Mouse (Mus musculus) spleen, adult 12 weeks (tissue): Measurements from ENCODE around the gene Acsl5.

Source experiments
- DNase-seq: peaks from one replicate; pipeline ENCODE4 v3.0.0; 2022; ENCODE audit warnings: low spot score

Acsl5 gene

DNA sequence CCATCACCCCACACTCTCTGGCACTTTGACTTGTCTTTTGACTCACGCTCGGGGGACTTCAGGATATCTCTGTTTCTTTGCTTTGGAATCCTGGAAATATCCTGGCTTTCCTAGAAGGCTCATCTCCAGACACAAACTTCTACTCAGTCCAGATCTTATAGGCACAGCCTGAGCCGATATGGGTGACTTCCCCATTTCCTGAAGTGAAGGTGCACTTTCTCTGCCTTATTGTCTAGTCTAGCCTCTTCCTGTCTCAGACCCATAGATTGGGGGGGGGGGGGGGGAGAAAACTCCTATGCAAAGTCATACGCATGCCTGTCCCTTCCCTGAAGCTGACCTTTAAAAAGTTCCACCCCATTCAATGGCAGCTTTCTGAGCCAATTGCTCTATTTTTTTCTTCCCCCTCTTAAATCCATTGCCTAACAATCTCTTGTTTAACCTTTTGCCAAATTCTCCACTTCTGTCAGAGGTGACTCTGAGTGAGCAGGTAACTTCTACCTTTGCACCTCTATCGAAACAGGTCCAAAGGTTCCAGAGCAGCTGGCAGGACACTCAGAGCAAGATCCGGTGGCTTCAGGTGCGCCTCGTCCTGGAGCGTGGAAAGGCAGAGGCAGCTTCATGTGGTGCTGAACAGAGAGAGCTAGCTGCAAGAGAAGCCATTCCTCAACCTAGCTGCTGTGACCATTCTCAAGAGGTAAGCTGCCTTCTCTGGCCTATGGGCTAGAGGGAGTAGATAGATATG is at the start of gene Acsl5:
TSS of gene Acsl5 (plus strand) at position 556 of the 742 bp plus-strand sequence.
- no peak for DNase-seq

DNA sequence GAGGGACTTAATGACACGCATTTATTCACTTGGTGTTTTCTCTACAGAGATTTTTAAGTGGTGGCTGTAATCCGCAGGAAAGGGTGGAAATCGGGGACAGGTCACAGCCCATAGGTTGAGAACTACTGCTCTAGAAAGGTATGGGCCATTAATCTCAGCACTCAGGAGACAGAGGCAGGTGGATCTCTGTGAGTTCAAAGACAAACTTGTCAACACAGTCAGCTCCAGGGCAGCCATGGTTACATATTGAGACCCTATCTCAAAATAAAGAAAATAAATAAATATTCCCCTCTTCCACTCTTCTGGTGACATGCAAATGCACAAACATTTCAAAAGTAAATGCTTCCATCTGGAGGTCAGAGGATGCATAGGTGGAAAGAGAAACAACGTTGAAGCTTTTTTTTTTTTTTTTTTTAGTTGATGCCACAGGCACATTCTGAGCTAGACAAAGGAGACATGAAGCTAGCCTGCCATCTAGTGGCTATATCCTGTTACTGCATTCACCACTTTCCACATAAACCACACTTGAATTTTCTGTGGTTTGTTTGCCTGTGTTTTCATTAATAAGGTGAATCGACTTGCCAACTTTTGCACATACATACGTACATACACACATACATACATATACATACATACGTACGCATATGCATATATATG is 45.1 kb upstream of the Acsl5 start:
- no peak for DNase-seq

DNA sequence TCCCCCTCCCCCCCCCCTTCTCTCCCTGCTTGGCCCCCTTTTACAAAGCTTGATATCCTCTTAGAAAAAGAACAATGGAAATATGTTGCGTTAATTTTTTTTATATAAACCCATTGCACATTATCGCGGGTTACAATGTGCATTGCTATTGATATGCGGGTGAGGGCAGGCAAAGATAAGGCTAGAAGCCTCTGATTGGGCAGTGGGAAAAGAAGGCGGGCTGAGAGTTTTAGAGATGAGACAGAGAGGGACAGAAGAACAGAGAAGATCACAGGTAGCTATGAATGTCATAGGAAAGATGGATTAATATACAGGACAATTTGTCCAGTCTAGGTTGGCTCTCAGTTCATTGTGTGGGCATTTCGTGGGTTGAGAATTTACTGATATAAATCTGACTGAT is 44.5 kb upstream of the Acsl5 start:
- peak; percentile 19 for DNase-seq

DNA sequence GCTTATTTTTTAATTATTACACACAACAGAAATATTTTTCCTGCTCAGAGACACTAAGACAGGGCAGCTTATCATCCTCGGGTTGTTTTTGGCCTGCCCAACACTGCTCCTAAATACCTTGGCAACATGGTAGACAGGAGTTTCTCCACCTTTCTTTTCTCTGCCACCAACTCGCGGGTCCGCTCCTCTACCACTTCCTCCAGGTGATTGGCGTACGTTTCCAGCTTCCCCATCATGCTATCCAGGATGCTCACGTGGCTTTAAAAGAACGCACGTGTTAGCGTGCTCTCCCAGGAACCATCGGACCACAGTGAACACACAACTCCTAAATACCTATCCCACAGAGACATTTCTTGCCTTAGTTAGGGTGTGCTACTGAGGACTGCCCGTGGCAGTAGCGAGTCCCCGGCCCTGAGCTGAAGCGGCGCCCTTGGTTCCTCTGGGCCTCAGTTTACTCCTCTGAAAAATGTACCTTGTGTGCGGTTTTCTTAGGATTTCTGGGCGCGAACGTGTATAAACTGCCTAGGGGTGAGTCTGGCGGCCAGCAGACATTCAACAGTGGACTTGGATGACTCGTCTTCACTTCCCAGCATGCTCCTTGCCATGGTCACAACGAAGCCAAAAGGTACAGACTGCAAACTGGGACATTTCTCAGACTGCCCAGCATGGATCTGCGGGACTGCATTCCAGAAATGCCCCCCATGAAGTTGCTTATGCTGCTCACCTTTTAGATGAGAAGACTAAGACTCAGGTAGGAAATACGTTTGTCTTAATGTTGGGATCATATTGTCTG is 43.8 kb upstream of the Acsl5 start:
- DNase-seq = no peak

DNA sequence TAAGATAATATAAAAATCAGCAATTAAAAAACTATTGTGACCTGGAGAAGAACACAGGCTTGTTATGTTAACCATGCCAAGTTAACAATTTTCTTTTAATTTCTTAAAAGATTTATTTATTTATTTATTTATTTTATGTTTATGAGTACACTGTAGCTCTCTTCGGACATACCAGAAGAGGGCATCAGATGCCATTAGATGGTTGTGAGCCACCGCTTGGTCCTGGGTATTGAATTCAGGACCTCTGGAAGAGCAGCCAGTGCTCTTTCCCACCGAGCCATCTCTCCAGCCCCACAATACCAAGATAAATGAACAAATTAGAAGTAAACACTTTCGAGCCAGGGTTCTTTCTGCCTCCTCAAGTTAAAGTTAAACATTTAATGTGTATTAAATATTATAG is 43.1 kb upstream of the Acsl5 start:
- DNase-seq = no peak

DNA sequence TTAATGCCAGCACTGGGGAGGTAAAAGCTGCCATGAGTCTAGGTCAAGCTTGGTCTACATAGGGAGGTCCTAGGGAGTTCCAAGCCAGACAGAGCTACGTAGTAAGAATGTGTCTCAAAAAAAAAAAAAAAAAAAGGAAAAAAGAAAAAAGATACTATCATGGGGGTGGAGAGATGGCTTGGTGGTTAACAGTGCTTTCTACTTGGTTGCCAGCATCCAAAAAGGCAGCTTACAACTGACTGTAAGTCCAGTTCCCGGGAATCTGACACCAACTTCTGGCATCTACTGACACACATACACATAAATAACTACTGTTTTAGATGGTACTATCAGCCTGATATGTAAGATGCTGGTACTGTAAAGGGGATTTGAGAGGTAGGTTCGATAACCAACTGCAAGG is 42.7 kb upstream of the Acsl5 start:
- DNase-seq = no peak

DNA sequence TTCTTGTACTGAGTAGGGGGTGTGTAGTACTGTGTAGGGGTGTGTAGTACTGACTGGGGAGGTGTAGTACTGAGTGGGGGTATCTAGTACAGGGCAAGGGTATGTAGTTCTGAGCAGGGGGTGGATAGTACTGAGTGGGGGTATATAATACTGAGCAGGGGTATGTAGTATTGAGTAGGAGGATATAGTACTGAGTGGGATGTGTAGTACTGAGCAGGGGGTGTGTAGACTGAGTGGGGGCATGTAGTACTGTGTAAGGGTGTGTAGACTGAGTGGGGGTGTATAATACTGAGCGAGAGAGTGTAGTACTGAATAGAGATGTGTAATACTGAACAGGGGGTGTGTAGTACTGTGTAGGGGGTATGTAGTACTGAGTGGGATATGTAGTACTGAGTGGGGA is 40.0 kb upstream of the Acsl5 start:
- no peak for DNase-seq

DNA sequence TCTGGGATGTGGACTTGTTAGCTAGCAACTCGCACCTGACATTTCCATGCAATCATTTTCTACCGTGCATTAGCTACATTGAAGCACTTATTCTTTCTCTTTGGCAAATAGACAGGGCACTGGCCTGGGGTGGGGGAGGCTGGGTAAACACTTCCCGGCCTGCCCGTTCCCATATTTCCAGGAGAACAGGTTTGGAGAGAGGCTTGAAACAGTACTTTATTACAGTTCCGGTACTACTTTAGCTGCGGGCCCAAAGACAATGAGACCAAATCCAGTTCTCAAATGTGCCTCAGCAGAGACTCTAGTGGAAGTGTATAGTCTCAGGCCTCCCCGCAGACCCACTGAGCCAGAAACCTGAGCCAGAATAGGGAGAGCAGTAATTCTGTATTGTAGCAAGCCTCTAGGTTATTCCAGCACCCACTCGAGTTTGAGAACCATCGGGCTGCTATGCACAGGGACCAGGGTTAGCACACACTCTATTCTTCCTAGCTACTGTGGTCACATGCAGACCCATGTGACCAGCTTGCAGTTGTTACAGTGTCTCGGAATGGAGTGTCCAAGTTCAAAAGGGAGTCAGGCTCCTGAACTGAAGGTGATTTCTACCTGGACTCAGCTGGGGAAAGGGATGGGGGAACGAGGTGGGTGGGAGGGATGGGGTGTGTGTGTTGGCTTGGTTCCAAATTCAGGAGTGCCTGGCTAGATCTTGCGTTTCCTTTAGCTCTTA is 38.0 kb upstream of the Acsl5 start:
- DNase-seq = no peak

DNA sequence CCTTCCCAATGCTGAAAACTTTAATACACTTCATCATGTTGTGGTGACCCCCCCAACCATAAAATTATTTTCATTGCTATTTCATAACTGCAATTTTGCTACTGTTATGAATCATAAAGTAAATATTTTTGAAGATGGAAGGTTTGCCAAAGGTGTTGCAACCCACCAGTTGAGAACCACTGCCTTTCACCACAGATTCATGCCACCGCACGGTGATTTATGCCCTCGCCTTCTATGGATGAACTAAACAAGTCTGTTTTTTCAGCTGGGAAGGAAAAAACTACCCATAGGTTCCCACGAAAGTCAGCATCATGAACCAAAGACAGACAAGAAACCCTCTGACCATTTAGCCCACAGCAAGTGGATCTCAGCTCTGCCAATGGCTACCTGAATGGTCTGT is 34.9 kb upstream of the Acsl5 start:
- DNase-seq = no peak

DNA sequence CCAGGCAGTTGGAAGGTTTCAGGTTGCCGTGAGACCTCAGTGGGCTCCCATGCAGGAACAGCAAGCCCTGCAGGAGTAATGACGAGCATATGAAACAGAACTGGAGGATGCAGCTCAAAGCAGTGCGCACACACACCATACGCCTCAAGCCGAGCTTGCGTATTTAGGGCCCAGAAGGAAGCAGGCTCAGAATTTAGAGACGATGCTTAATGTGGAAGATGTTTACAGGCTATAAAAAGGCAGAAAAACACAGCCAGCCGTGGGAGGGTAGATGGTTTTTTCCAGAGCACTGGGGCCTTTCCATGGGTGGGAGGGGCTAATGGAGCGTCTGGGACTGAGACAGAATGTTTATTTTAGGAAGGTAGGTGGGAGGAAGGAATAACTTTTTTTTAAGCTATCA is 34.4 kb upstream of the Acsl5 start:
- no peak for DNase-seq

DNA sequence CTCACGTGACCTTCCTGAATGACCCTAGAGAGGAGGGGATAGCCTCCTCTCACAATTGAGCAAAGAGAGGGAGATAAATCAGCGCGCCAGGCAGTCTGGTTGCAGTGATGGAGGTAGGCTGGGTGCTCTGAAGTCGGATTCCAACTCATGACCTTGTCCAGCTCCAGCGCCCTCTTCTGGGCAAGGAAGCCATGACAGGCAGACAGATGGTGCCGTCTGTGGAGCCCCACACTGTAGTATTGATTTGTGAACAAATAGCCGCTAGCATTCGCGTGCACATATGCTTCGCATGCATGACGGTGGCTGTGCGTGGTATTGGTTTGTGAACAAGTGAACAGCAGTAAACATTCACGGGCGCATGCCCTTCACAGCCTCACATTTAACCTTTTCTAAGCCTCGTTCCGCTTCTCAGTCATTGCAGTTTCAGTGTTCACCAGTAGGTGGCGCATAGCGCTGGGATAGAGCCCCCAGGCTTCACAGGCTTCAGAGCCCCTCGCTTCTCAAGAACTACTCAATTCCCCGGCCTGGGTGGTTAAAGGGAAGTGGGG is 33.5 kb upstream of the Acsl5 start:
- peak; percentile 80 for DNase-seq

DNA sequence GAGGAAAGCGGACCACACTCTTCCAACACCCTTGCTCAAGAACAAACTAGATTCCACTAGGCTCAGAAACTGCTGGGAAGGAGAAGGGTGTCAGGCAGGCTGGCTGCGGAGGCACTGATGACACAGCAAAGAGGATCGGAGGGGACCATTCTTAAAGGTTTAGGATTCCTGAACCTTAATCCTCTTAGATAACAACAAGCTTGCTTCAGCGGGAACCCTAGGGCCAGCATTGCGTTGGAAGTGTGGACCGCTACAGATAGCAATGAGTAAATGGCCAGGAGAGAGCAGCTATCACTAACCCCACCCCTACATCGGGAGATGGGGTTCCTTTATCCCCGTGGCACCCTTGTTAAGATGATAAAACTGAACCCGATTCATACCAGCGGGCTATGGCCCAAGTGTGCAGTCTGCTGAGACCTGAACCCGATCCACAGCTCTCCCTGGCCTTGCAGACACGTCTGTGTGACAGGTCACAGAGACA is 33.0 kb upstream of the Acsl5 start:
- peak; percentile 58 for DNase-seq

DNA sequence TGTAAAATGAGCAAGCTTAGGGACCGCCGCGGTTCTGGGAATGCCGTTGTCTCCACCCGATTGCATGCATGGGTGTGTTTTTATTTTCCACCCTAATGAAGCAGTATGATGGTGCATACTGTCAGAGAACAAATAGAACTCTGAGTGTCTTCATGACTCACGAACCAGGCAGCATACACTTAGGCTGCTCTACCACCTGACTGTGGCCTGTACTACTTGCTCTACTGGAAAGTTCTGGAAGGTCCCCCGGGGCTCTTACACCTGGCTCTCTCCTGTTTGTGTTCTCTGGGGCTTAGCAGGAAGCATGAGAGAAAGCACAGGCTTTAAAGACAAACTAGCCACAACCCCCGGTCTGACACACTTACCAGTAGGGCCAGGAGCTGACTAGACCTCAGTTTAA is 32.4 kb upstream of the Acsl5 start:
- DNase-seq = no peak

DNA sequence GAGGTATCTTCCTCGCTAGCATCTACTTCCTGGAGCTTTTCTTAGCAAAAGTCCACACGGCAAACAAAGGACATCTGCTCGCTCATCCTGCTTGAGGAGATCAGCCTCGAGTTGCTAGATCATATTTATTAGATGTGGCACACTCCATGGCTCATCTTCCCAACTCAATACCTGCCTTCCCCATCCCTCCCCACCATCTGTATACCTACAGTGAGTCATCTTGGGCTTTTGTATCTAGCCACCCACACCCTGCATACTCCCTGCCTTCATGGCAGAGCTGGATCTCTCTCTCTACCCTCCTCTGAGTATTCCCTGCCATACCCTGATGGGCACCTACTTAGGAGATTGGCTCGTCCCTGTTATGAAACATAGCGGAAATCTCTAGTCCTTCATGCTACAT is 30.5 kb upstream of the Acsl5 start:
- no peak for DNase-seq

DNA sequence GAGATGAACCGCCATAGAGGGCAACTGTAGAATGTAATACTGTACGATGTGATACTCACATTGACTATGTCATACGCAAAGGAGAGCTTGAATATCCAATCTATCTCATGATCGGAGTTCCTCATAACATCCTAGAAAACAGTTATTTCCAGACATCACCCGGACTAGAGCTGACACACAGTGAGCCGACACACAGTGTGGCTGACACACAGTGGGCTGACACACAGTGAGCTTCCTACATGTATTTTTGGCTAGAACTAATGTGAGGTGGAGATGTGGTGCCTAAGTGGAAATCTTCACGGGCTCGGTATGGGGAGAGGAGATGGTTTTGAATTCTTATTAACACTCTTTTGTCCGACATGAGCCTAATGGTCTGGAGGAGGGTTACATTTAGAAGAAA is 29.5 kb upstream of the Acsl5 start:
- no peak for DNase-seq

DNA sequence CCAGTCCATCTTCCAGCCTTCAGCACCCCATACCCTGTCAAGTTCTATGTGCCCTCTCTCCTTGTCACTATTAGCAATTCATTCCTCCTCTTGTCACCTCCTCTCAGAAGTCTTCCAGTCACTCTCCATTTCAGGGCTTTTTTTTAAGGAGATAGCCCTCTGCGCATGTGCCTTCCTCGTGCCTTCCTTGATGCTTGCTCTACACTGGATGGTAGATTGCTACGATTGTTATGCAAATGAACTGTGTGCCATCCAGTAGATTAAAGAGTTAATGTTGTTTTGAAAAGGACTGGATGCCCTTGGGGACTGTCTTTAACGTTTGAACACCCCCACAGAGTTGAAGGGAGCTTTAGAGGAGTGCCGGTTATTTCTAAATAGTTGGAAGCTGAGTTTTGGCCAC is 25.1 kb upstream of the Acsl5 start:
- no peak for DNase-seq

DNA sequence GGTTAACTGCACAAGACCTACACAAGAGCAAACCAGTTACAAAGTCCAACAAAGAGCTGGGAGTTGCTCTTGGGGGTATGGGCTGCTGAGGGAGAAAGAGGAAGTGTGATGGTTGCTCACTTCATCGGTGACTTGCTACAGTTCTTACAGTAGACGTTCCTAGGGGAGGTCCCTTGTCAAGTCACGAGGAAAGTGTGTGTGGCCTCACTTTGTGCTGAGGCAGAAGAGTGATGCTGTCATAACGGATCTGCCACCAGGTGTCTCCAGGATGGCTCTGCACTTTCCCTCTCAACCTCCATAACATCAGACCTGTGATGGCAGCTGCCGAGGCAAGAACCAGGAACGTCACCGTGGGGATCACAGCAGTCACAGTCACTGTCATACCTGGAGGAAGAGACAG is 24.6 kb upstream of the Acsl5 start:
- DNase-seq = no peak

DNA sequence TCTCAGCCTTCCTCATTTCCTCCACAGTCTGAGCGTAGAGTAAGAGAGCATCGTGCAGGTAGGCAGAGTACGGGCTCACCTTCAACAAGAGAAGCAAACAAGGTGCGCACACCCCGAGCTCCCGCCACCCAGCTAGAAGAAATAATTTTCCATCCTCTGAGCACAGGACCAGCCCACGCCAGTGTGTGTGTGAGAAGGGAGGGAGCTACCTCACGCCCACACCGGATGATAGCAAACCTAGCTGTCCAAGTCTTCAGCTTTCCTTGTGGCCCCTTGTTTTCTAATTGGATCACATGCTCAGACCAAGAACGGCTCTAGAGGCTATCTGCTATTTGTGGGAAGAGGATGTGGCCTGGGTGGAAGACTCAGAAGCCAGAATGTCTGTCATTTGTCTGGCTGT is 20.7 kb upstream of the Acsl5 start:
- DNase-seq = no peak

DNA sequence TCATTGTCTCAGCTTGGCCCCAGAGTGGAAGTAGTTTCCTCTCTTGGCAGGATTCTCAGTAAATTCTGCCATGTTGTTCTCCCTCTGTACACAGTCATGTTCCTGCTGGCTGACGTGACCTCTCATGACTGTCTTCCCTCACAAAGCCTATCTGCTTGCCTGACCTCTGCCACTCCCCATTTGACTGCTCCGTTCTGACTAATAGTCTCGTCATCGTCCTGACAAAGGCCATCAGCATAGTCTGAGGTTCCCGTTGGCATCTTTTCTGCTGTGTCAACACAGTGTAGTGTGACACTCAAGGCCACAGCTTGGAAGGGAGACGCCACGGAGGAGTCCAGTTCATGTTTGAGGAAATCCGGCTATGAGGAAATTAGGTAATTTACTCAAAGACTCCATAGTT is 19.6 kb upstream of the Acsl5 start:
- no peak for DNase-seq

DNA sequence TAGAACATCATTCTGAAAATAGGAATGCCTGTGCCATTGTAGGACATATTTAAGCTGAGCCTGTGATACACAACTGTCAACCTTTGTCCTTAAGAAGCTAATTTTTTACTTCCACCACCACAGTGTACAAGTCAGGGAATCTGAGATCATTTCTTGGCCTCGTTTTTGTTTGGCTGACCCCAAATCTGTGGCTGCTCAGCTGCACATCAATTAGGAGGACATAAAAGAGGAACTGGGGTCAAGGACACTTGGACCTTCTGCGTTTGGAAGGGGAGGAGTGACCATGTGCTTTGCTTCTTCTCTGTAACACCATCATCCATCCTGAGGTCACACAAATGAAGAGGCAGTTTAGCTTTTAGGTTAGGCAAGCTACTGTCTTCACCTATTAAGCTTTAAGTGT is 15.7 kb upstream of the Acsl5 start:
- DNase-seq = no peak

DNA sequence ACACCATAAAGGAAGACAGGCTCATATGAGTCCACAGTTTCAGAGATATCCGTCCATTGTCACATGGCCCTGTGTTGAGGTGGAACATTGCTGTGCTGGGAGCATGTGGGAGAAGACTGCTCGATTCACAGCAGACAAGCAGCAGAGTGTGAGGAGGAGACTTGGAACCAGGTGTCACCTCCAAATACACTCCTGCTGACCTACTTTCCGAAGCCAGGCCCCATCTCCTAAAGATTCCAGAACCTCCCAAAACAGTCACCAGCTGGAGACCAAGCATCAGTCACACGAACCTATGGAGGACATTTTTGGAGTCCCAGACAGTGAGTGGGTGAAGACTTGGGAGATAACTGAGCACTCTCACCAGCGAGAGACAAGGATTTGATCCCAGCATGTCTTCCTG is 15.2 kb upstream of the Acsl5 start:
- no peak for DNase-seq

DNA sequence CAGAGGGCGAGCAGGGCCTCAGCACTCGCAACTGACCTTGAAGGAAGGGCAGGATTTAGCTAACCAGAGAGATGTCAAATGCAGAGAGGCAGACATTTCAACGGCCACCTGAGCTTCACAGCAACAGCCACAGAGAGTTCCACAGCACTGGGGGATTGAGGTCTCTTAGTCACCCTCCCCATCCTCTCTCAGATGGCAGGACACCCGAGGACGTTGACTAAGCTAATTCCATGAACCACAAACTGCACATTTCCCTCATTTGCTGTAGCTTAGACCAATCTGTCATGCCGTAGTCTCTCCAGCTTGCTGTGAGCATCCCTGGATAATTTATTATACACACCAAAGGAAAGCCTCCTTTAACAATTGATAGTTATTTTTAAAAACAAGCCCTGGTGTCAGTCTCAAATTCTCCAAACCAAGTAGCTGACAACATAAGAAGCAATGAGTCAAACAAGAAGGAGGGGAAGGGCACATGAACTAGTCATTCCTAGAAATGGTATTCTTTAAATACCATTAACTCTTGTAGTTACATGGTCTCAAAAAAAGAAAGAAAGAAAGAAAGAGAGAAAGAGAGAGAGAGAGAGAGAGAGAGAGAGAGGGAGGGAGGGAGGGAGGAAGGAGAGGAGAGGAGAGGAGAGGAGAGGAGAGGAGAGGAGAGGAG is 11.8 kb upstream of the Acsl5 start:
- DNase-seq = no peak
